Mouse (Mus musculus) cerebellum, adult 9-11 months (tissue): ENCODE data around the gene Pstk.
"Not testable (repeated sequence)": the region's sequence is repeated elsewhere in the genome, so short reads cannot be mapped to it uniquely, and the experiment has no call there.

Source experiments
- DNase-seq: peaks from one replicate; pipeline ENCODE4 v3.0.0; 2022

Gene Pstk

DNA sequence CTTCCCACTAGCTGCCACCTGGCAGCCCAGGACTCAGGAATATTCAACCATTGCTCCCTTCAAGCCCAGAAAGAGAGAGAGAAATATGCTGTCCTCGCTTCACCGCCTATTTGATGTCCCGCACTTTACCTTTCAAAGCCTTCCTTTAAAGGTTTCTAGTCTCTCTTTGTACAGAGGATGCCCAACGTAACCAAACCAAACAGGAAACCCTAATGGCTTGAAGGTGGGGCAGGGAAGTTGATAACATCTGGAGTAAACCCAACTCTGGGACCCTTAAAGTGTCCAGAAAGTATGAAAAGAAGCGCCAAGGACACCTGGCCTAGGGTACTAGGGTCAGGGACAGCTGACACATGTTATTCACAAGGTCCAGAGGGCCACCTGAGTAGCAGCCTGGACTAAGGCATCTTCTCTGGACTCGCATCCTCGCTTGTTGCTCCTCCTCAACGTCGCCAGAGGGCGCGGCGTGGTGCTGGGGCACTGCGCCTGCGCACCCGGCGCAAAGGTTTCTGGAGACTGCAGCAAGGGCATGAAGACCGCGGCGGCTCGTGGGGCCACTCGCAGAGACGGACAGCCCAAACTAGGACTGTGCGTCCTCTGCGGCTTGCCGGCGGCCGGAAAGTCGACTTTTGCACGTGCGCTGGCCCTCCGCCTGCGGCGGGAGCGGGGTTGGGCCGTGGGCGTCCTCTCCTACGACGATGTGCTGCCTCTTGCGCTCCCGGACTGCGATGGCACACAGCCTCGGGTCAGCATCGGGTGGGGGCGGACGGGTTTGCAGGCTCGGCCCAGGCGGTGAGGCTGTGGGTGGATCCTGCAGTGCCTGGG is at the start of gene Pstk:
Gene Pstk (plus strand): TSS at position 494 of the 822 bp plus-strand sequence.
- DNase-seq: peak; percentile 92

DNA sequence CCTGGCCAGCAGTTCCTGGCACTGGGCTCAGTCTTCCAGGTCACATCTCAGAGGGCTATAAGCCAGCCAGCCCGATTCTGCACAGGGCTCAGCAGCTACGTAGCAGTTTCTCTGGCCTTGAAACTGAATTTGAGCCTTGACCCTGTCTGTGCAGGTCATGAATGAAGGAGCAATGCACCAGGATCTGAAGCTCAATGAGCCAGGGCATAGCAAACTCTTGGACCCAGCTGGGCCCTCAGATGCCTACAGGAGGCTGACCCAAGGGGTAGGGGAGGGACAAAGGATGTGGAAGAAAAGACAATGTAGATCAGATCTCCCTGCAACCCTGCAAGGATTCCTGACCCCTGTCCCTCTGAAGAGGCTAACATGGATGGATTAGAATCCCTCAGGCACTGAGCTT is 48.7 kb upstream of the Pstk start, which contains the start of gene Cuzd1:
Gene Cuzd1 (minus strand): TSS at position 101 of the 400 bp plus-strand sequence.
- no peak for DNase-seq

DNA sequence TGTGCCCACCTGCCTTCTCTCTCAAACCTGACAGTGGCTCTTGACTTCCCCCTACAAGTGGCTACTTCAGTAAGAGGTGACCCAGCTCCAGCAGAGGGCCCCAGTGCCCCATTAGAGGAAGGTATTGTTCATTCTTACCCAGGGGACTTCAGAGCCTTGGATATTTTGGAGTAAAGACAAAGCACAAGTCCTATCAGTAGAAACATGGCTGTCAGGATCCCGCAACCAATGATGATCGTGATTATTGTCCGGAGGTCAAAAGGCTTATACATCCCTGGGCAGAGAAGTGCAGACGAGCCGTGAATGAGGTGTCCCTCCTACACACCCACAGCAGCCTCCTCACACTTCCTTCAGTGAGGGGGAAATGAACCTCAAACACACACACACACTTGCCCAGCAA is 43.9 kb upstream of the Pstk start:
- no peak for DNase-seq

DNA sequence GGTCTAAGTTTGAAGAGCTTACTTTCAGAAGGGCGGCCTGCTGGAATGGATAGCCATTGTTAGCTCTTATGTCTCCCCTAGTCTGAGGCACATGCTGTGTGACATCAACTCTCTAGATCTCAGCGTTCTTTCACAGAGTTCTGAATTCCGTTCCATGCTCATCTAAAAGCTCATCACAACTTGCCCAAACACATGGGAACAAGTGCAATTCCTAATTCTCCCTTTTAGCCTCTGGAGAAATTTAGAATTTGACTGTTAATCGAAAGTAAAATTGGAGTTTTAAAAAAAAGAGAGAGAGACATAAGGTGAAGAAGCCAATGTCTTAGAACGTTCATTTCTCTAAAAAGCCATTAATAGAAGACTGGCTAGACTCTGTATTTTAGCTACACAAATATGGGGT is 41.5 kb upstream of the Pstk start, which contains the start of gene Fam24b:
Gene Fam24b (minus strand): TSS at position 101 of the 400 bp plus-strand sequence.
- no peak for DNase-seq

DNA sequence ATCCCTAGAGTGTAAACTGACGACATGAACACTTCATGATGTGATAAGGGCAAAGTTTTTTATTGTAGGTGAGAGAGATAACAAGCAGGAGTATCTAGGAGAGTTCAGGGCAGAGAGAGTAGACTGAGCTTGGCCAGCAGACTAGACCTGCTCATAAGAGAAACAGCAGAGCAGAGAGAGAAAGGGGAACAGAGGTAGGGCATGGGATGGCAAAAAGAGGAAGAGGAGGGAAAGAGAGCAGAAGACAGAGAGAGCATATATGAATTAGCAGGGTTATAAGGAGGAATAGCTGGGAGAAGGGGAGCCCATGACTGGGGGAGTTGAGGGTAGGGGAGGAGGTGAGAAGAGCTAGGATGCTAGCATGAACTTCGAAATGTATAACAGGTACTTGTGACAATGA is 39.3 kb upstream of the Pstk start:
- no peak for DNase-seq

DNA sequence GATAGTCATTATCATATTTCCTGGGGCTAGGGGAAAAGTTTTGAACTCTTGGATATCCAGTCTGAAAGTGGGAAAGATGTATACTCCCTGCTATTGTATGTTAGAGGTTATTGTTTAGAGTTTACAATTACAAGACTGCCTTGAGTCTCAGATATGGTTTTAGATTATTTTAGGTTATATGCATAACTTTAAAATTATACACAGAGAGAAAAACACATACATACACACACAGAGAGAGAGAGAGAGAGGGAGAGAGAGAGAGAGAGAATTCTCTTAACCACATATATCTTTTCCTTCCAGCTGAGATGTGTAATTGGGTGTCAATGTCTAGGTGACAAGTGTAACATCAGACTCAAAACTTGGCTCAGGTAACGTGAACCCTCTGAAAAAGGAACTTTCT is 37.4 kb upstream of the Pstk start, which contains the start of gene Fam24a:
Gene Fam24a (plus strand): TSS at position 301 of the 400 bp plus-strand sequence.
- no peak for DNase-seq

DNA sequence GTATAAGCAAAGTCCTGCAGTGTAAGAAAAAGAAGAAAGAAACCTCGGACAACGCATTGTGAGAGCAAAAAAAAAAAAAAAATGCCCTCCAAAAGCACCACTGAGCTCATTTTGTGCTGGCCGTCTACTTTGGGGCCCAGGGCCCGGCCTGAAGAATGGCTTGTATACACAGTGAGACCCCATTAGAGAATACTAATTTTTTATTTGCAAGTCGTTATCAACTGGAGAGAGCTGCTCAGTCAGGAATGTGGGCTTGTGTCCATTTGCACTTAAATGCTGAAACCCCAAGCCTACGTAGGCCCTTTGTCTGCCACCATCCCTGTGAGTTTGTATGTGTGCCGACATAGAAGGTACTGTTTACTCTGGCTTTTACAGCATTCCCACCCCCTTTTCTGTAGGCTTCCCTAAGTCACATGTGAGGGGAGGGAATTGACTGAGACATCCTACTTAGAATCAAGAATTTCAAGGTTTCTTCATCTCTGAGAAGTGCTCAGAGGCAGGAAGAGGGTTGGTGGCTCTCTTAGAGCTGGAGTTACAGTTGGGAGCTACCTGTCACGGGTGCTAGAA is 33.4 kb upstream of the Pstk start:
- DNase-seq: no peak

DNA sequence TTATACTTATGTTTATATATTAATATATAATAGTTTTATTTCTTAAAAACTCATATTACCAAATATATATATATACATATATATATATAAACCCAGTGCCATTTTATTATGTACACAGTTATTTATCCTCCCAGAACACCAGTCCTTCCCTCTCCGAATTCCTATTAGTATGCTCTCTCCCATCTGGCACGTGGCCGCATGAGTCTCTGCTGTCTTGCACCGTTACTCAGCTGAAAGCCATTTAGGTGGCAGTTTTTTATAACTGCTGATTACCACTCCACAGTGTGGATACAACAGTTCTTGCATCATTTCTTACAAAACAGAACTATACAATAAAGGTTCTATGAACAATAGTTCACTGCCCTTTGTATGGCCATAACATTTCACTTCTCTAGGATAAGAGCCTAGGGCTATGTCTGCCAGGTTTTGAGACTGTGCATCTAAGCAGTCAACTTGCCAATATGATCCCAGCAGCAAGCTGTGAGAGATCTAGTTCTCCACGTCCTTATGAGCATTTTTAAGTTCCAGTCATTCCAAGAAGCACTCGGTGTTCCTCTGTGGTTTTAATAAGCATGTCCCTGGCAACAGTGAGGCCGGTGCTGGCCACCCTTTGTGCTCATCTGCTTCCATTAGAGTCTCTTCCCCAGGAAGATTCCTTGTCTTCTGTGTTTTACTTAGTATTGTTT is 24.9 kb upstream of the Pstk start:
- DNase-seq: no peak

DNA sequence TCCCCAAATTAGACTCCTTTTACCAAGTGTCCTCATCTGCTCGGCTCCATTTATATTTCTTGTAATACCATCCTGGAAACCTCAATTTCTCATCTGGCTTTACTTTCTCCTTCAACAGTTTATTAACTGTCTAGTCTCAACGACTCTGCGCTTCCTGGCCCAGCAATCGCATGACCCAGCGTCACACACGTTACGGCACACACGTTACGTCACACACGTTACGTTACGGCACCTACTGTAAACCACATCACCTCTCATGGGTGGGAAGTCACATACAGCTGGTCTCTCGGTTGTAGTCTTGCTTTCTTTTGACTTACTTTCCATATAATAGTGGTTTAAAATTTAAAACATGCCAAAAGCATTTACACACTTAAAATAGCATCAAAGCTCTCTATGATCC is 14.8 kb upstream of the Pstk start:
- no peak for DNase-seq

DNA sequence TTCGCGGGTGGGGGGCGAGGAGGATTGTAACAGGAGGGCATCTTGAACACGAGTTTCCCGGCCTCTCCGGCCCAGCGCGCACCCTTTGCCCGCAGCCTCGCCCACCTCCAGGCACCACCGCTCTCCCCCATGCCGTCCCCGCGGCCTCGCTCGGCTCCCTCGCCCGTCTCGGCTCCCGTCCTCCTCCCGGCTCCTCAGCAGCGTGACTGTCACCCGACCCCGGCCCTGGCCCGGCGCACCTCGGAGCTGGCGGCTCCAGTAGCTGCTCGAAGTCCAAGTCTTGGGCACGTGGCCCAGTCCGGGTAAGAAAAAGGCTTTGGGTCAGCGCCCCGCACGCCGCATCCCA is 8.7 kb upstream of the Pstk start:
- DNase-seq: no peak

DNA sequence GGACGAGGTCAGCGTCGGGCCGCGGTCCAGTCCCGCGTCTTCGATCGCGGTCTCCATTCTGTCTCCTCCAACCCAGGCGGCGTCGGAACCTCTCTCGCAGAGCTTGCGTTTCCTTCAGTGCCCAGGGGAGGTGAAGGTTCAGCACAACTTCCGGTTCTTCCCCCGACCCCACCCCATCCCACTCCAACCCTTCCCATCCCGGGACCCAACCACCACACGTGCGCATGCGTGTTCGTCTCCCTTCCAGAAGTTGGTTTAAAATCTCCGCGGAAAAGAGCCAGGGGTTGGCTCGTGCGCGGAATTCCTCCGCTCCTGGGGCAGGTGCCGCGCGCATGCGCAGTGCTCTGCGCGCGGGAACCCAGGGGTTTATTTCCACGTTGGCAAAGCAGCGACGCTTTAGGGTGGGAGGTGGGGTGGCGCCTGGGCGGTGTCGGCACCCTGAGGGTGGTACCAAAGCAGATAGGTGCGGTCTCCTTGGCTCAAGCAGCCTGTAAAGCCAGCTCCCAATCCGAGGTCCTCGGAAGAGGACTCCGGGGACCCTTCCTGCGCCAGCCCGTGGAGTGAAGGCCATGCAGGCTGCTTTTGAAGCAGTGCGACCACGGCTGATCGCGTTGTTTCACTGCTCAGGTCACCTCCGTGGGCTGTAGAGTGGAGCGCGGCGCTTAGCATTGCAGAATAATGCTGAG is 8.2 kb upstream of the Pstk start, which contains the start of gene 2310057M21Rik:
Gene 2310057M21Rik (minus strand): TSS at position 145 of the 686 bp plus-strand sequence.
- DNase-seq: peak; percentile 98

DNA sequence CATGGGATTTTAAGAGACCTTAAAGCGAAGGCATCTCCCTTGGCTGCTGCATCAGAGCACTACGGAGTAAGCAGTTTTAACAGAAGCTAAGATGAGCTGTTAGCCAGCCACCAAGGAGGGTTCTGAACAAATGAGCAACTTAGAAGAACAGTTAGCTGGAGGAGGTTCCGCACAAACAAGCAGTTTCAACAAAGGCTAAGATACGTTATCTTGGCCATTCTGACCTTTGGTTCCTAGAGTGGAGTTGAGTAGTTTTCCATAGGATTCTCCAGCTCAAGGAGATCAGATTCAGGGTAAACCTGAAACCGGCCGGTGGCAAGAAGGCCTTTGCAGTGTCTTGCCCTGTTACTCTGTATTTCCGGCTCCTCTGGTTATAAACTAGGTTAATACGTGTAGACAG is 6.8 kb upstream of the Pstk start:
- no peak for DNase-seq

DNA sequence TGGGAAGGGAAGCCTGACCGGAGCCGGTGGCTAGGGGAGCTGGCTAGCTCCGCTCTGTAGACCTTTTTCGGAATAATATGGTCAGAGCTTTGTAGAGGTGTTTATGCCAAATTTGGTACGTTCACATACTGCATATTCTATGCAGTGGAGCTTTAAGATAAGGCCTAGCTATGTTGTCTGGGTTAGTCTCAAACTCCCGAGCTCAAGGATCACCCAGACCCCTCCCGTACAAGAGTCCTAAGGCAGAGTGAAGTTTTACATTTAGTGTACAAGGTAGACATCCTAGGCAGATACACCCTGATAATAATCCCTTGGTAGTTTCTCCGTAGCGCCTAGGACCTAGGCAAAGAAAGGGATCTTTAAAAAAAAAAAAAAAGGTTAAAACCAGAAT is 524 bp downstream of the Pstk start:
- DNase-seq: no peak

DNA sequence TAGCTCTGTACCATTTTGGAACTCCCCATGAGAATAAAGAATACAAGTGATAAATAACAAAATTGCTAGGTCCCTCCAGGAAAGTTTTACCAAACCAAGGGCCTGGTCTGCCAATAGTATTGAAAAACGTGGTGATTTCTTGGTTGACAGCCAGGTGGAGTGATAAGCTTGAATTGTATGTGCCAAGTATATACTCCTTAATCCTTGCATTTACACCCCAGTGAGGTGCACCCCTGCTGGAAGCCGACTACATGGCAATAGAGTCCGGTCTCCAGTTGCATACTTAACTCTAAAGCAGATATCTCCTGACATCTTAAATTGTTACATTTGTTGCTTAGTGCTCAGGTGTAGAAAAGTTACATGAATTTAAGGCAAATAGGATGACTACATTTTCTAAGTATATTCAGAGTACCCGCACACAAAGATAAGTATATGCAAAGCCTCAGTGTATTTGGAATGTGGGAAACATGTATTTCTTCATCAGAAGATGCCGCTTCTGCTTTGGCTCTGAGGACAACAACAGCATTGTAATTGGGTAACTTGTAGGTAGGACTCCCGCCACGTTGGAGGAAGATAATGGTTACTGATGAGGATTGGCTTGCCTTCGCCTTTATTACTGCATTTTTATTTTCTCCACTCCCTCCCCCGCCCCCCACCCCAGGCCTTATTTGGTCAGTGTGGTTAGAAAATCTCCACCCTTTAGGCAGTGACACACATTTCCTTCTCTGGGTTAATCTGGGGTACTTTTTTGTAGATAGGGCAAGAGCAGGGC is 1.1 kb downstream of the Pstk start:
- DNase-seq: peak; percentile 23

DNA sequence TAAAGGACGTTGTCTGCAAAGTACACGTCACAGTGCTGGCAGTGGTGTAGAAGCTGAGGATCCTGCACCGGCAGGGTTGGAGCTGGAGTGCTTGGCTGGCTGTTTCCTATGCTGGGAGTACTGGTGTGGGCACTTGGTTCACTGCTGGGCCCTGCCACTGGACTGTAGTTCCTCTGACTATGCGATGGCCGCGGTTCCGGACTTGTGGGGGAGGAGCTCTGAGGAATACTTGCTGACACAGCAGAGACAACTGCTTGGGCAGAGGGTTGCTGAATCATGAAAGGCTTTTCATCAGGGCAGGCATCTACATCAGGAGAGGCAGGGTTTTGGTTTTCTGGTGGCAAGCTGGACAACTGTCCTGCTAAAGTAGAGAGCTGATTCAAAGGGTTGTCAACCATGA is 20.8 kb downstream of the Pstk start:
- not testable (repeated sequence) for DNase-seq

DNA sequence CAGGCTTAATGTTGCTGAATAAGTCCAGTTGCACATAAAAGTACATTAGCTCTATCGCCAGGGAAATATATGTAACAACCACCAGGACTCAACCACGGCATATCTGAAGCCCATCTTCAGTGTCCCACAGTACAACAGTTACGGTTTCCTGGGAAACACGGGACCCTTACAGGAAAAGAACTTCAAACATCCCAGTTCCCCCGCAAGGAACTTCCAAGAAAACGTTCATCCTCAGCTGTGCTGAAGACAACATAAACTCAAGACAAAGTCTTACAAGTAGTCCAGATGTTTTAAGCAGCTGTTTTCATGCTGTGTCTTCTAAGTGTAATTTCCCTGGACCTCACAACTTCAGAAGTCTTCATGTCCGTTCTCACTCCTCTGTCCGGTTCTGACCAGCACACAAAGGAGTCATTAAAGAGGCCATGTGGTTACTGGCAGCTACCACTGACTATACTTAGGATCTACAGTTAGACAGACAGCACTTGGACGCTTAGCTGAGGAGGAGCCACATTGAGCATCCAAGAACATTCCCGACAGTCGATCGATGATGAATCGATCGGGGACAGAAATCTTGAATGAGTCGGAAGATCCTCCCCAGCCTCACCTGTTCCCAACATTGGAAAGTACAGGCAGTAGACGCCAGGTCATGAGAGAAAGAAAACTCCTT is 38.5 kb downstream of the Pstk start:
- DNase-seq: no peak

DNA sequence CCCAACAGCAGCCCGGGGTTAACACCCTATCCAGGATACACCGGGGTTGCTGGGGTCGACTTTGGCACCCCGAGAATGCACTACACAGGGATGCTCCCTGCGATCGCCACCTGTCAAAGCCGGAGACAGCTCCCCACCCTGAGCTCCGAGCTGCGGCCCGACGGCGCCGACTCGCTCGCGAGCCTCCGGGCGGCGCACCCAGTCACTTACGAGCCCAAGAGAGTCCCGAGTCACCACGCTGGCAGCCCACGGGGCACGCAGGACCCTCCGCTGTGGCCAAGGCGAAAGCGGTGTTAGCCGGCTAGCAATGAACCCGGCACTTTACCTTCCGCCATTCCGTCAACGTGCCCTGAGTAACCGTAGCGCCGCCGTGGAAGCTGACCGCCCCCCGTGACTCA is 39.0 kb downstream of the Pstk start:
- no peak for DNase-seq

DNA sequence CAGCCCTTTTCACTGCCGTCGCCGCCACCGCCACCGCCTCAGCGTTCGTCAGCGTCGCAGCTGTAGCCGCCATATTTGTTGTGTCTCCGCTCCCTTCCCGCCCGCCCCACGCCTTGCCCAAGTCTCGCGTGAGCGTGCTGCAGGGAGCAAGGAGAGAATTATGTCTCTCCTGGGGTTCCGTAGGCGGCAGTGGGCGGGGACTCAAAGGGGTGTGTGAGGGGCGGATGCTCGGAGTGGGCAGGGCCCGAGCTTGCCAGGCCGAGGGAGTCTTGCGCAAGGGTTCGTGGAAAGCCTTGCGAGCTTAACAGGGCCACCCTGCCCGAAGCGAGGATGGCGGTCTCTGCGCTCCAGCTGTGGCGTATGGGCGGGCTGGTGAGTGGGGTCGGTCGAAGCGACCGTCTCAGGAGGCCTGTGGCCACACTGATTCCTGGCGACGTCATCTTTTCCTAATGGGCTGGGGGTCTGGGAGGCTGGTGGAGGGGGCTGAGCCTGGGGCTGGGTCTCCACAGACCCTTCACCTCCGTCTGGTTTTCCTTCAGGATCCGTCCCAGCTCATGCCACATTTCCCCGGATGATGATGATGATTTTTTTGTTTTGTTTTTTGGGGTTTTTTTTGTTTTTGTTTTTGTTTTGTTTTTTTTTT is 39.6 kb downstream of the Pstk start, which contains the start of the genes Ikzf5 and Acadsb:
Gene Ikzf5 (minus strand): TSS at position 106 of the 643 bp plus-strand sequence.
Gene Acadsb (plus strand): TSS at position 186 of the 643 bp plus-strand sequence.
- DNase-seq: peak; percentile 98

DNA sequence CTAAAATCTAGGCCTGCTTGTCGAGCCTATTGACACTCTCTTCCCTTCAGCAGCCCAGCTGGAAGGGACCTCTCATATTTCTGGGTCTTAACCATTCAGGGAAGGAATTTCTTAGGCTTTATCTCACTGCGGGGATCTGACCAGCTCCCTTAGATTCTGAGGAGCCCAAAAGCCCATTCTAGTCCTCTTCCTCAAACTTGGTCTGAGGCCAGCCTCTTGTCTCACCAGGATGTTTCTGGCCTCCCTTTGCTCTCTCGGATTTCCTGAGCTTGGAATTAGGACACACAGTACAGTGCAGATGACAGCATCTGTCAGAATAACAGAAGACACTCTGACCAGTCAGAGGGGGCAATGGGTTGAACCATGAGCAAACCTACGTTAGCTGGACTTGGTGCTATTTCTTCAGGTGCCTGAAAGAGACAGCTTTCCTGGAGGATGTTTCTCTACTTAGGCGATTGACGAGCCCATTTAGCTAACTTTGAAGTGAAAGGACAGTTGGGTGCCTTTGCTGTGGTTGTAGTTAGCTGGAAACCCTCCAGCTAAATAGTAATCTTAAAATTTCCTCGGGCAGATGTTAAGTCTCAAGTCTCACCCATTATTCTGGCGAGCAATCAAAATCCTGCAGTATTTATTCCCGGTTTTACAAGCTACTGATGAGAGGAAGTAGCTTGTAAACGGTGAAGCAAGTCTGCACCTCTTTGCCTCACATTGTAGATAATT is 40.4 kb downstream of the Pstk start:
- peak; percentile 41 for DNase-seq

DNA sequence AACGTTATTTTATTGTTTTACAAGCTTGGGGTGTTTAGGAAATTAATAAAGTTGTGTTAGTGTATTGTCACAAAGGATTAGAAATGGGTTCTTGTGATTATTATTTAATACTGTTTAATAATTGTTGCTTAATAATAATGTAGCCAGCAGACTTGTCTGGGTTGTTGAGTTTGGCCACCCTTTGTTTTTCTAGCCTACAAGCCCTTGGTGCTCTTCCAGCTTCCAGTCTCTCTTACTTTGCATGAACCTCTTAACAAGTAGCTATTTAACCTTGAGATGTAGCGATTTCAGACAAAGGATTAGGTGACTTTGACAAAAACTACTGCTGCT is 41.0 kb downstream of the Pstk start:
- no peak for DNase-seq

DNA sequence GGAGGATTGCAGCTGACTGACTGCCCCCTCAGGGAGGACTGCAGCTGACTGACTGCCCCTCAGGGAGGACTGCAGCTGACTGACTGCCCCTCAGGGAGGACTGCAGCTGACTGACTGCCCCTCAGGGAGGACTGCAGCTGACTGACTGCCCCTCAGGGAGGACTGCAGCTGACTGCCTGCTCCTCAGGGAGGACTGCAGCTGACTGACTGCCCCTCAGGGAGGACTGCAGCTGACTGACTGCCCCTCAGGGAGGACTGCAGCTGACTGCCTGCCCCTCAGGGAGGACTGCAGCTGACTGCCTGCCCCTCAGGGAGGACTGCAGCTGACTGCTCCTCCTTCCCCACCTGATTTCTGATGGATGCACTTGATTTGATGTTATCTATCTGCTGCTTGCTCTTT is 45.8 kb downstream of the Pstk start:
- DNase-seq: not testable (repeated sequence)
